Mouse (Mus musculus) liver, postnatal 0 days (tissue): ENCODE measurements around the gene Bex1. TPM values are rescaled to one million over a fixed set of nuclear protein-coding genes. Genes with fewer than 3 reads are reported as not detected.

Source experiments
- ATAC-seq: fragments of 200-750 bp; cut with Nextera tagmentation; 2 replicates; pipeline ENCODE4 v1.8.0; 2017; ENCODE audit warnings: mild to moderate bottlenecking, moderate library complexity
- DNase-seq: peaks from one replicate; pipeline ENCODE4 v3.0.0-alpha.2; 2016
- H3K27ac ChIP-seq: fragments of 300-500 bp; sonication (generic); 2 replicates; pipeline ENCODE4 v1.5.1; 2014; ENCODE audit warnings: antibody characterized with exemption, moderate library complexity, mild to moderate bottlenecking, low read depth
- H3K27me3 ChIP-seq: fragments of 300-500 bp; sonication (generic); 2 replicates; pipeline ENCODE4 v1.6.1; 2014; ENCODE audit warnings: low read length, control low read depth, mixed read lengths; ENCODE audit not compliant: insufficient read depth
- H3K36me3 ChIP-seq: fragments of 300-500 bp; sonication (generic); replicated peaks from 2 replicates; pipeline ENCODE4 v1.6.1; 2014; ENCODE audit warnings: mild to moderate bottlenecking, control low read depth, low read length, moderate library complexity, mixed read lengths; ENCODE audit not compliant: insufficient read depth
- H3K4me1 ChIP-seq: fragments of 300-500 bp; sonication (generic); 2 replicates; pipeline ENCODE4 v1.6.1; 2014; ENCODE audit warnings: antibody characterized with exemption, mild to moderate bottlenecking, control low read depth; ENCODE audit not compliant: insufficient read depth
- H3K4me2 ChIP-seq: fragments of 300-500 bp; sonication (generic); 2 replicates; pipeline ENCODE4 v1.6.1; 2014; ENCODE audit warnings: low read depth, mild to moderate bottlenecking, low read length, moderate library complexity, mixed read lengths
- H3K4me3 ChIP-seq: fragments of 300-500 bp; sonication (generic); 2 replicates; pipeline ENCODE4 v1.5.1; 2014; ENCODE audit warnings: low read depth, low read length
- H3K9ac ChIP-seq: fragments of 300-500 bp; sonication (generic); replicated peaks from 2 replicates; pipeline ENCODE4 v1.6.1; 2014; ENCODE audit warnings: mild to moderate bottlenecking, moderate library complexity
- H3K9me3 ChIP-seq: fragments of 300-500 bp; sonication (generic); 2 replicates; pipeline ENCODE4 v1.6.1; 2016; ENCODE audit warnings: mild to moderate bottlenecking, control low read depth, low read length, mixed read lengths
- CTCF ChIP-seq: sonication (generic); IDR thresholded peaks from 2 replicates; pipeline ENCODE4 v1.5.1; 2016; ENCODE audit warnings: antibody characterized with exemption, low read depth
- EP300 ChIP-seq: IDR thresholded peaks from 2 replicates; pipeline ENCODE4 v1.6.1; 2016; ENCODE audit warnings: antibody characterized with exemption, low read depth, mild to moderate bottlenecking
- WGBS: fragments of 180-500 bp; shearing (Covaris S2); extraction: QIAGEN DNeasy Blood & Tissue Kit; methylation state at CpG from one replicate; pipeline ENCODE4 v1.1.7; 2014; ENCODE audit not compliant: insufficient replicate concordance; 5-methylcytosine and 5-hydroxymethylcytosine counted together
- polyA plus RNA-seq: library from polyadenylated mRNA; unstranded; fragments of >200 nt; fragmentation: Nextera tagmentation; extraction: Ambion mirVana; gene quantifications from 2 replicates; pipeline ENCODE4 v1.2.1, GENCODE M21; 2015

The Bex1 gene
- polyA plus RNA-seq, 1 experiment from 2014 or later = 134 TPM

DNA sequence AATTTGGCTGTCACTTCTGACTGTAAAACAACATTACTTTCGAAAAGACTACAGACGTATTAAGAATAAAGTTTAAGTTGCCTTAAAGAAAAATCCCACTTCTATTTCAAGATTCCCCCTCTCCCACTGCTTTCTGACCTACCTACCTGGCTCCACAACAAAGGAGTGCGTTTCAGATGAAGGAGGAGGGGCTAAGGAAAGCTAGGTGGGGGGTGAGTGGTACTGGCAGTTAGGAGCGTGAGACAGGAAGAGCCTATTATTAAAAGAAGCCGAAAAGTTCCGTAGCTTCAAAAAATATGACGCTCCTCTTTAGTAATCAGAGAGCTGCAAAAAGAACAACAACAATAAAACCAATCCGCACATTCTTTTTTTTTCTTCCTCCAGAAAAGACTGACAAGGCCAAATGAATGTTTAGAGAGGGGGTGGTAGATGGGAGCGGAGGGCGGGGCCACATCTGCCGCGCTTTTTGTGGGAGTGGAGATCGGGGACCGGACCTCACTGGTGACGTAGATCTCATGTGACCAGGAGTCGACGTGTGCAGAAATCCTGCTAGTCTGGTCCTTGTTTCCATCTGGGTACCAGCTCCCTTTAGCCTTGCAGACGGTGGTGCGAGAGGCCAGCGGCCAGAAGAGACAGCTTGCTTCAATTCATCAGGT is 29.4 kb upstream of the Bex1 start, which contains the start of gene Tceal9:
TSS of gene Tceal9 (plus strand) at position 506 of the 656 bp plus-strand sequence.
- WGBS = 19% methylated on average over 20 of the region's 20 CpGs
- H3K9me3 ChIP-seq = no peaks in the 10 kb centered on the region
- DNase-seq (peak; percentile 82), ATAC-seq (peak; percentile 96)
- H3K9ac ChIP-seq = peak within 1 kb of the TSS; percentile 64
- H3K27ac ChIP-seq = peak within 1 kb of the TSS; percentile 41
- 0 out of 2 replicates have a peak, but pooled peaks have one; percentile 9 for TF ChIP-seq EP300
- no peak for TF ChIP-seq CTCF
- H3K27me3 ChIP-seq = no peaks in the 10 kb centered on the region
- H3K4me3 ChIP-seq = peak within 1 kb of the TSS; percentile 65
- no peaks in the 10 kb centered on the region for H3K4me1 ChIP-seq
- no peaks in the 10 kb centered on the region for H3K36me3 ChIP-seq
- H3K4me2 ChIP-seq = peak within 1 kb of the TSS; percentile 78

DNA sequence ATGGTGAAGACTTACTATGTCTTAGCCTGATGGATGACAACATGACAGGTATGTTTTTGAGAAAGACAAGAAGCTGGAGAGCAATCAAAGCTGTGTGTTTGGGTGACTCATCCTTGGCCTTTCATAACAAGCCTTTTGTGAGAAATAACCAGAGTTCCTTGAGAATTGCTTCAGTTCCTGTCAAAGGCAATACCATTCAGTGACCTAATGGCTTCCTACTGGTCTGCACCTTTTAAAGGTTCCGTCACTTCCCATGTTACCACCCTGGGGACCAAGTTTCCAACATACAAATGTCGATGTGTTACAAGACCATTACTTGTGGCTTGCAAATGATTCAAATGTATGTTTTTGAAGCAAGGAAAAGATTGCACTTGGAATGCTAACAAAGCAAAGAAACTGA is 27.9 kb upstream of the Bex1 start:
- no peak overlapping the region for H3K27ac ChIP-seq
- DNase-seq (no peak), ATAC-seq (no peak)
- no peak overlapping the region for H3K9ac ChIP-seq
- H3K9me3 ChIP-seq = no peaks in the 10 kb centered on the region
- no peaks in the 10 kb centered on the region for H3K36me3 ChIP-seq
- no peak for TF ChIP-seq EP300
- no peak for TF ChIP-seq CTCF
- WGBS = 79% methylated on average over 2 of the region's 2 CpGs
- H3K27me3 ChIP-seq = no peaks in the 10 kb centered on the region
- no peaks in the 10 kb centered on the region for H3K4me1 ChIP-seq
- H3K4me2 ChIP-seq = no peak overlapping the region
- H3K4me3 ChIP-seq = no peak overlapping the region

DNA sequence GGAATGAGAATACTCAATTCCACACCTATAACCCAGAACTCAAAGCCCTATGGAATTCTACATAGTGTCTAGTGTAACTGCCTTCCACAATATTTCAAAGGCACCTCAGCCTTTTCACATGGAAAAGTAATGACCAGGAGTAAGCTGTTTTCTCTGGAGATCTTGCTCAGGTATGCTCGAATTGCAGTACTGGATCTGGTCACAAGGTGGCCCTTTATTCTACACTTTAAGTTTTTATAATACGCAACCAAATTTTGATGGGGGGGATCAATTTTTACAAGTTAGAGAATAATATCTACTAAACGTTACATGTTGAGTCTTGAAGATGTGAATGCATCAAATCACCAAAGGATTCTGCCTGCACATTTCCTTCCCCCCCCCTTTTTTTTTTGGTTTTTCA is 22.8 kb upstream of the Bex1 start:
- no peak overlapping the region for H3K4me2 ChIP-seq
- no peaks in the 10 kb centered on the region for H3K9me3 ChIP-seq
- H3K9ac ChIP-seq = no peak overlapping the region
- TF ChIP-seq EP300 (no peak), CTCF (peak; percentile 58)
- H3K27ac ChIP-seq = no peak overlapping the region
- no peak for ATAC-seq
- H3K4me3 ChIP-seq = no peak overlapping the region
- H3K27me3 ChIP-seq = no peaks in the 10 kb centered on the region
- no peaks in the 10 kb centered on the region for H3K4me1 ChIP-seq
- WGBS = 33% methylated on average over 3 of the region's 3 CpGs
- H3K36me3 ChIP-seq = no peaks in the 10 kb centered on the region
- DNase-seq = peak; percentile 33

DNA sequence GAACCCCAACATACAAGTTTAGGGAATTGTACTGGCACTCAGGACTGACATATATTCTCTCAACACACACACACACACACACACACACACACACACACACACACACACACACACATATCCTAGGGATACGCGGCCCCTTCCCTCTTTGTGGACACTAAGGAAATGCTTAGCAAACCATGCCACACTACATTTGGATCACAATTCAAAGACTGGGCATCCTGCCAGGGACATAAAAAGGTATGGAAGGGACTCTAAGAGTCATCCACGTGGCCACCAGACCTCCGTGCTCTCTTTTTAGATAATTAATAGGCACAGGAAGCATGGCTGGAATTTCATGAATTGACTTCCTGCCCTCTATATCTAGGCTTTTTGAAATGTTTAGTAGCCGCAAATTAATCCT is 12.5 kb upstream of the Bex1 start:
- ATAC-seq (no peak), DNase-seq (peak; percentile 15)
- Histone ChIP-seq H3K4me2 (no peak overlapping the region), H3K27me3 (no peaks in the 10 kb centered on the region), H3K9me3 (no peaks in the 10 kb centered on the region), H3K9ac (no peak overlapping the region), H3K4me3 (no peak overlapping the region), H3K27ac (no peak overlapping the region), H3K36me3 (no peaks in the 10 kb centered on the region), H3K4me1 (no peaks in the 10 kb centered on the region)
- 61% methylated on average over 5 of the region's 5 CpGs for WGBS
- no peak for TF ChIP-seq EP300
- no peak for TF ChIP-seq CTCF

DNA sequence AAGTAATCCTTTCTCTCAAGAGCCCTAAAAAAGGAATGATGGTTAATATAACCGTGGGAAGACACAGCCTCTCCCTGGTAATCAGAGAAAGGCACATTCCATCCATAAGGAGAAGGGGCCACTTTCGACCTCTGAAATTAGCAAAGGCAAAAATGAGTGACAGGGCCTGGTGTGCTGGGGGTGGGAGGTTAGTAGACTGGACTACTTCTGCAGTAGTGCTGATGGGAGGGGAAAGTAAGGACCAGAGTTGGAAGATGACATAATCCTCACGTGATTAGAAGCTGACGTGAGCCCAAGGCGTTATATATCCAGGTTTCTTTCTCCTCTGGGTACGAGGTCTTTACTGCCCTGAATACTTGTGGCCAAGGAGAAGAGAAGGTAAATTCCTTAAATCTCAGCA is 8.4 kb upstream of the Bex1 start:
- 67% methylated on average over 6 of the region's 6 CpGs for WGBS

DNA sequence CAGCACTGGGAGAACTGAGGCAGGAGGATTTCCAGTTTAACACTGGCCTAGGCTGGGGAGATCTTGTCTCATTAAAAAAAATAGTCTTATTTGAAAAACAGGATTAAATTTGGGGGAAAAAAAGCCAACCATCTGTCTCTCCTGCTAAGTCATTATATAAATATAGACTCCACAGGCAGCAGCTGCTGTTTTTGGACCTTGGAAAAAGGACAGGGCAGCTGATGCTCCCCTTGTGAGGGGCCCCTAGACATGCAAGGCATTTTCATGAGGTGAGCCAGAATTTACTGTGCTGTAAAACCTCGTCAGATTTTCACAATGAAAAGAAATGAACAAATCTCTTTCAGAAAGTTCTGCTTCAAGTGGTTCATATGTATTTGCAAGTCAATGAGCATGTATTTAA is 990 bp upstream of the Bex1 start:
- no peak for TF ChIP-seq EP300
- TF ChIP-seq CTCF = no peak
- WGBS = 61% methylated on average over 1 of the region's 1 CpGs
- ATAC-seq = no peak

More for the DNA sequence above, 8.4 kb upstream of the Bex1 start:
- no peak for ATAC-seq
- Histone ChIP-seq H3K4me2 (no peak overlapping the region), H3K4me1 (no peaks in the 10 kb centered on the region), H3K4me3 (no peak overlapping the region), H3K27ac (no peak overlapping the region), H3K27me3 (no peaks in the 10 kb centered on the region), H3K9ac (no peak overlapping the region), H3K9me3 (no peaks in the 10 kb centered on the region), H3K36me3 (no peaks in the 10 kb centered on the region)
- TF ChIP-seq EP300 (no peak), CTCF (no peak)
- no peak for DNase-seq

DNA sequence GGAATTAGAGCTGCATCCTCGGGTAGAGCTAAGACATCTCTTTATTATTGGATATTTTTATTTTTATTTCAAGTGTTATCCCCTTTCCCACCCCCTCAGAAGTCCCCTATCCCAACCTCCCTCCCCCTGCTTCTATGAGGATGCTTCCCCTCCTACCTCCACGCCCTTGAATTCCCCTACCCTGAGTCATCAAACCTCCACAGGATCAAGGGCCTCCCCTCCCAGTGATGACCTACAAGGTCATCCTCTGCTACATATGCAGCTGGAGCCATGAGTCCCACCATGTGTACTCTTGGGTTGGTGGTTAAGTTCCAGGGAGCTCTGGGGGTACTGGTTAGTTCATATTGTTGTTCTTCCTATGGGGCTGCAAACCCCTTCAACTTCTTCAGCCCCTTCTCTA is 1.9 kb downstream of the Bex1 start:
- Histone ChIP-seq H3K4me3 (no peak overlapping the region), H3K4me2 (no peak overlapping the region), H3K4me1 (no peaks in the 10 kb centered on the region), H3K27me3 (no peaks in the 10 kb centered on the region), H3K9ac (no peak overlapping the region), H3K9me3 (no peaks in the 10 kb centered on the region), H3K27ac (no peak overlapping the region), H3K36me3 (no peaks in the 10 kb centered on the region)
- WGBS = 52% methylated on average over 2 of the region's 2 CpGs
- no peak for ATAC-seq
- TF ChIP-seq CTCF = no peak
- no peak for TF ChIP-seq EP300
- no peak for DNase-seq

More for the DNA sequence above, 990 bp upstream of the Bex1 start:
- Histone ChIP-seq H3K4me1 (no peaks in the 10 kb centered on the region), H3K4me2 (no peak overlapping the region), H3K9ac (no peak overlapping the region), H3K9me3 (no peaks in the 10 kb centered on the region), H3K36me3 (no peaks in the 10 kb centered on the region), H3K4me3 (no peak overlapping the region), H3K27ac (no peak overlapping the region), H3K27me3 (no peaks in the 10 kb centered on the region)
- DNase-seq = no peak
